Mouse (Mus musculus): ENCODE data around the gene Dlg3. TPM values are rescaled to one million over a fixed set of nuclear protein-coding genes. Genes with fewer than 3 reads are reported as not detected.
A peak's percentile ranks its signal among the peaks of the same experiment; 100 is the strongest.

Gene Dlg3
- total RNA-seq (2021), result 1 to 10 TPM; 3.0 to 3.4 TPM

GRCm38 (mm10) chrX:100767181-100767884, at the start of gene Dlg3:
TSS of gene Dlg3 (plus strand) at chrX:100767722.
- DNase-seq, result peak in 1 of 2 experiments; percentile 8
- intact Hi-C loops (cut with DNase I), result no loop called here

GRCm38 (mm10) chrX:100728947-100729346, 38.6 kb upstream of the Dlg3 start:
- intact Hi-C loops (cut with DNase I), result no loop called here
- peak; percentile 31 to 36 for DNase-seq

GRCm38 (mm10) chrX:100729665-100730188, 37.8 kb upstream of the Dlg3 start, which contains the start of gene Gdpd2:
TSS of gene Gdpd2 (plus strand) at chrX:100729873.
- peak in 1 of 2 experiments; percentile 12 for DNase-seq
- intact Hi-C loops (cut with DNase I), result loop anchor here (10.0 kb wide), 1 partner anchor 235 kb away; the partner anchor contains the start of gene Igbp1

GRCm38 (mm10) chrX:100730266-100730665, 37.3 kb upstream of the Dlg3 start:
- intact Hi-C loops (cut with DNase I), result loop anchor here (10.0 kb wide), 1 partner anchor 235 kb away; the partner anchor contains the start of gene Igbp1
- DNase-seq, result no peak

- DNase-seq, result no peak
- intact Hi-C loops (cut with DNase I), result loop anchor here (10.0 kb wide), 1 partner anchor 240 kb away; the partner anchor contains the start of gene Igbp1
Observed at GRCm38 (mm10) chrX:100734359-100734758, 33.2 kb upstream of the Dlg3 start.

GRCm38 (mm10) chrX:100738918-100739317, 28.6 kb upstream of the Dlg3 start:
- peak; percentile 62 to 71 for DNase-seq
- intact Hi-C loops (cut with DNase I), result loop anchor here (2.0 to 10.0 kb wide), 2 partner anchors 118 to 244 kb away; partner anchors contain the start of gene Igbp1

GRCm38 (mm10) chrX:100739443-100739842, 28.1 kb upstream of the Dlg3 start:
- no peak for DNase-seq
- intact Hi-C loops (cut with DNase I), result loop anchor here (2.0 to 10.0 kb wide), 2 partner anchors 119 to 245 kb away; partner anchors contain the start of gene Igbp1

GRCm38 (mm10) chrX:100740785-100741184, 26.7 kb upstream of the Dlg3 start:
- intact Hi-C loops (cut with DNase I), result no loop called here
- DNase-seq, result peak; percentile 22 to 38

- peak; percentile 47 to 54 for DNase-seq
- intact Hi-C loops (cut with DNase I), result no loop called here
Observed at GRCm38 (mm10) chrX:100741940-100742339, 25.6 kb upstream of the Dlg3 start.

- intact Hi-C loops (cut with DNase I), result no loop called here
- no peak for DNase-seq
Observed at GRCm38 (mm10) chrX:100765855-100766254, 1.7 kb upstream of the Dlg3 start.

GRCm38 (mm10) chrX:100767885-100768626, 534 bp downstream of the Dlg3 start:
- no peak for DNase-seq
- intact Hi-C loops (cut with DNase I), result no loop called here

GRCm38 (mm10) chrX:100769281-100769680, 1.8 kb downstream of the Dlg3 start:
- DNase-seq, result no peak
- intact Hi-C loops (cut with DNase I), result no loop called here

- intact Hi-C loops (cut with DNase I), result loop anchor here (10.0 kb wide), 1 partner anchor 170 kb away; no protein-coding TSS in a partner anchor
- peak; percentile 72 to 73 for DNase-seq
Observed at GRCm38 (mm10) chrX:100774341-100774811, 6.9 kb downstream of the Dlg3 start.

GRCm38 (mm10) chrX:100775405-100775804, 7.9 kb downstream of the Dlg3 start:
- intact Hi-C loops (cut with DNase I), result loop anchor here (10.0 kb wide), 1 partner anchor 169 kb away; no protein-coding TSS in a partner anchor

GRCm38 (mm10) chrX:100776494-100776893, 9.0 kb downstream of the Dlg3 start:
- DNase-seq, result peak; percentile 46 to 62
- intact Hi-C loops (cut with DNase I), result loop anchor here (10.0 kb wide), 1 partner anchor 168 kb away; no protein-coding TSS in a partner anchor

More at GRCm38 (mm10) chrX:100775405-100775804, 7.9 kb downstream of the Dlg3 start:
- no peak for DNase-seq

GRCm38 (mm10) chrX:100776985-100777654, 9.6 kb downstream of the Dlg3 start:
- intact Hi-C loops (cut with DNase I), result loop anchor here (10.0 kb wide), 1 partner anchor 168 kb away; no protein-coding TSS in a partner anchor
- peak; percentile 36 to 64 for DNase-seq

- peak in 1 of 2 experiments; percentile 4 for DNase-seq
- intact Hi-C loops (cut with DNase I), result loop anchor here (10.0 kb wide), 1 partner anchor 167 kb away; no protein-coding TSS in a partner anchor
Observed at GRCm38 (mm10) chrX:100777655-100778234, 10.2 kb downstream of the Dlg3 start.

- intact Hi-C loops (cut with DNase I), result loop anchor here (10.0 kb wide), 1 partner anchor 166 kb away; no protein-coding TSS in a partner anchor
- DNase-seq, result no peak
Observed at GRCm38 (mm10) chrX:100778397-100778796, 10.9 kb downstream of the Dlg3 start.

GRCm38 (mm10) chrX:100789322-100789721, 21.8 kb downstream of the Dlg3 start:
- intact Hi-C loops (cut with DNase I), result no loop called here
- no peak for DNase-seq
